ENCODE assay signal across 10 mouse cellular contexts in genomic region chr15:79060887-79061565, GRCm38 (mm10). TPM values are rescaled to one million over a fixed set of nuclear protein-coding genes. Genes with fewer than 3 reads are reported as not detected.
DNase-seq lines count a peak whose midpoint lies in the region; ATAC-seq and TF ChIP-seq lines count a peak whose summit lies in the region.
"Had no signal": no experiment of that assay in that cellular context is flagged by ENCODE, and none has a peak within 500 bp of the region (broad histone marks: within the 10 kb centered on the region; RNA-seq: fewer than 3 reads in every experiment).

No protein-coding gene starts in this region.

- no peak for TF ChIP-seq CTCF in cerebellum, adult 2 months (IDR thresholded peaks at IDR 0.05; ENCODE audit: borderline replicate concordance, insufficient read depth, low read depth, low read length)

- H3K9ac ChIP-seq in forebrain, embryonic 16.5 days (replicated peaks; ENCODE audit: low read depth, low read length), result no peak overlapping the region
- no peak overlapping the region for H3K9ac ChIP-seq in hindbrain, embryonic 15.5 days

- no peak for DNase-seq in forebrain, embryonic 10.5 days (ENCODE audit: extremely low spot score, low spot score)
- peak; percentile 32 to 50 for DNase-seq in lung, adult 18-20 months
- DNase-seq in lung, postnatal 4 days, result no peak
- DNase-seq in cerebellum, adult 2 months, result no peak
- DNase-seq in layer of hippocampus, postnatal 10 days (ENCODE audit: low spot score in 2 of 2), result no peak
- DNase-seq: right cerebral cortex, postnatal 25 days had no signal

- peaks cover 52% of the 10 kb centered on the region for H3K36me3 ChIP-seq in forebrain, embryonic 10.5 days (replicated peaks)
- H3K36me3 ChIP-seq in forebrain, embryonic 16.5 days (ENCODE audit: control insufficient read depth, insufficient read depth), result peaks cover 16% of the 10 kb centered on the region
- H3K36me3 ChIP-seq in hindbrain, embryonic 15.5 days, result peaks cover 42% of the 10 kb centered on the region

- no peak overlapping the region for H3K27ac ChIP-seq in forebrain, embryonic 10.5 days
- no peak overlapping the region for H3K27ac ChIP-seq in forebrain, embryonic 16.5 days (ENCODE audit: low read length)
- no peak overlapping the region for H3K27ac ChIP-seq in hindbrain, embryonic 15.5 days (replicated peaks)
- no peak overlapping the region for H3K27ac ChIP-seq in cerebellum, adult 2 months (ENCODE audit: insufficient read depth, low read length)
- H3K27ac ChIP-seq: kidney, postnatal 0 days had no signal

- peaks cover 29% of the 10 kb centered on the region for H3K4me1 ChIP-seq in forebrain, embryonic 10.5 days
- peaks cover 16% of the 10 kb centered on the region for H3K4me1 ChIP-seq in forebrain, embryonic 16.5 days (replicated peaks; ENCODE audit: control insufficient read depth, insufficient read depth, low read length)
- peaks cover 22% of the 10 kb centered on the region for H3K4me1 ChIP-seq in hindbrain, embryonic 15.5 days (replicated peaks)
- H3K4me1 ChIP-seq in cerebellum, adult 2 months (ENCODE audit: control insufficient read depth, insufficient read depth, low read length), result no peaks in the 10 kb centered on the region

- no peak for TF ChIP-seq POLR2A in cerebellum, adult 2 months (IDR thresholded peaks at IDR 0.05; ENCODE audit: borderline replicate concordance, insufficient read depth, low read length)

- H3K9me3 ChIP-seq in forebrain, embryonic 10.5 days, result no peaks in the 10 kb centered on the region
- no peaks in the 10 kb centered on the region for H3K9me3 ChIP-seq in forebrain, embryonic 16.5 days (ENCODE audit: control insufficient read depth, low read length)
- H3K9me3 ChIP-seq in hindbrain, embryonic 15.5 days, result no peaks in the 10 kb centered on the region

- peak overlapping the region; percentile 82 for H3K4me3 ChIP-seq in forebrain, embryonic 10.5 days
- H3K4me3 ChIP-seq in forebrain, embryonic 16.5 days (replicated peaks; ENCODE audit: low read length), result no peak overlapping the region
- no peak overlapping the region for H3K4me3 ChIP-seq in hindbrain, embryonic 15.5 days
- no peak overlapping the region for H3K4me3 ChIP-seq in cerebellum, adult 2 months (replicated peaks; ENCODE audit: insufficient read depth, low read depth, low read length)

- no peak for ATAC-seq in forebrain, embryonic 16.5 days
- no peak for ATAC-seq in hindbrain, embryonic 15.5 days (ENCODE audit: low FRiP score, low read depth)
- ATAC-seq in megakaryocyte progenitor cell, adult 5-6 weeks (replicated peaks; ENCODE audit: poor library complexity), result peak; percentile 14; the same call in 1 of the 2 replicates

- no peak overlapping the region for H3K4me2 ChIP-seq in forebrain, embryonic 16.5 days (ENCODE audit: low read length)
- H3K4me2 ChIP-seq in hindbrain, embryonic 15.5 days, result peak overlapping the region; percentile 79

- 87% methylated on average over 14 of the region's 14 CpGs for WGBS in forebrain, embryonic 10.5 days
- WGBS in forebrain, embryonic 16.5 days, result 81% methylated on average over 14 of the region's 14 CpGs
- WGBS in hindbrain, embryonic 15.5 days, result 85% methylated on average over 14 of the region's 14 CpGs
- 48% methylated on average over 14 of the region's 14 CpGs for WGBS in cerebellum, adult 2 months

- no peaks in the 10 kb centered on the region for H3K27me3 ChIP-seq in forebrain, embryonic 10.5 days (ENCODE audit: poor library complexity, severe bottlenecking)
- no peaks in the 10 kb centered on the region for H3K27me3 ChIP-seq in forebrain, embryonic 16.5 days (replicated peaks; ENCODE audit: control insufficient read depth, insufficient read depth, low read length)
- no peaks in the 10 kb centered on the region for H3K27me3 ChIP-seq in hindbrain, embryonic 15.5 days
- no peaks in the 10 kb centered on the region for H3K27me3 ChIP-seq in cerebellum, adult 2 months (ENCODE audit: control insufficient read depth, insufficient read depth, low read length)

RNA-seq across cellular contexts. Expression of gene Ankrd54, which starts 1.7 kb away (rescaled TPM):
- polyA plus RNA-seq in forebrain, embryonic 10.5 days (2016; fragmentation: Nextera tagmentation; extraction: Ambion mirVana), result 56.0 and 60.5 TPM in 2 replicates
- polyA plus RNA-seq in forebrain, embryonic 16.5 days (2015; fragmentation: Nextera tagmentation; extraction: Ambion mirVana), result 54.9 and 58.1 TPM in 2 replicates
- 56.0 and 59.7 TPM in 2 replicates for polyA plus RNA-seq in hindbrain, embryonic 15.5 days (2015; fragmentation: Nextera tagmentation; extraction: Ambion mirVana)
- 16.0 and 17.3 TPM in 2 replicates for total RNA-seq in megakaryocyte progenitor cell, adult 5-6 weeks (2015)
- total RNA-seq in megakaryocyte progenitor cell, adult 5-6 weeks (2017), result 11.2 and 18.8 TPM in 2 replicates
- polyA plus RNA-seq in cerebellum, adult 2 months (2012; rRNA removed), result 40.7 and 42.8 TPM in 2 replicates
- total RNA-seq in layer of hippocampus, postnatal 10 days (2021), result 10 to 100 TPM; 19.5 to 22.2 TPM

RNA-seq across cellular contexts. Expression of gene Eif3l, which starts 14.0 kb away (rescaled TPM):
- 283 and 289 TPM in 2 replicates for polyA plus RNA-seq in forebrain, embryonic 10.5 days (2016; fragmentation: Nextera tagmentation; extraction: Ambion mirVana)
- 188 and 205 TPM in 2 replicates for polyA plus RNA-seq in forebrain, embryonic 16.5 days (2015; fragmentation: Nextera tagmentation; extraction: Ambion mirVana)
- polyA plus RNA-seq in hindbrain, embryonic 15.5 days (2015; fragmentation: Nextera tagmentation; extraction: Ambion mirVana), result 167 and 177 TPM in 2 replicates
- total RNA-seq in megakaryocyte progenitor cell, adult 5-6 weeks (2015), result 192 and 203 TPM in 2 replicates
- total RNA-seq in megakaryocyte progenitor cell, adult 5-6 weeks (2017), result 259 and 271 TPM in 2 replicates
- 88.1 and 93.0 TPM in 2 replicates for polyA plus RNA-seq in cerebellum, adult 2 months (2012; rRNA removed)
- 100 to 1,000 TPM in 1 of 2 experiments, 10 to 100 TPM in 1; 94.6 to 102 TPM for total RNA-seq in layer of hippocampus, postnatal 10 days (2021)

RNA-seq across cellular contexts. Expression of gene Galr3, which starts 19.3 kb away (rescaled TPM):
- polyA plus RNA-seq in forebrain, embryonic 10.5 days (2016; fragmentation: Nextera tagmentation; extraction: Ambion mirVana), result not detected in 2 replicates
- polyA plus RNA-seq in forebrain, embryonic 16.5 days (2015; fragmentation: Nextera tagmentation; extraction: Ambion mirVana), result not detected in 2 replicates
- 0.13 and 0.38 TPM in 2 replicates for polyA plus RNA-seq in hindbrain, embryonic 15.5 days (2015; fragmentation: Nextera tagmentation; extraction: Ambion mirVana)
- 0.15 and 0.69 TPM in 2 replicates for total RNA-seq in megakaryocyte progenitor cell, adult 5-6 weeks (2015)
- total RNA-seq in megakaryocyte progenitor cell, adult 5-6 weeks (2017), result 0.29 and 0.91 TPM in 2 replicates
- 0.11 and 0.26 TPM in 2 replicates for polyA plus RNA-seq in cerebellum, adult 2 months (2012; rRNA removed)
- total RNA-seq in layer of hippocampus, postnatal 10 days (2021), result under 1 TPM; 0.33 to 0.48 TPM

RNA-seq across cellular contexts. Expression of gene H1f0, which starts 32.8 kb away (rescaled TPM):
- 427 and 444 TPM in 2 replicates for polyA plus RNA-seq in forebrain, embryonic 10.5 days (2016; fragmentation: Nextera tagmentation; extraction: Ambion mirVana)
- 403 and 441 TPM in 2 replicates for polyA plus RNA-seq in forebrain, embryonic 16.5 days (2015; fragmentation: Nextera tagmentation; extraction: Ambion mirVana)
- 214 and 226 TPM in 2 replicates for polyA plus RNA-seq in hindbrain, embryonic 15.5 days (2015; fragmentation: Nextera tagmentation; extraction: Ambion mirVana)
- total RNA-seq in megakaryocyte progenitor cell, adult 5-6 weeks (2015), result 11.1 and 14.5 TPM in 2 replicates
- 24.3 and 29.0 TPM in 2 replicates for total RNA-seq in megakaryocyte progenitor cell, adult 5-6 weeks (2017)
- polyA plus RNA-seq in cerebellum, adult 2 months (2012; rRNA removed), result 197 and 242 TPM in 2 replicates
- total RNA-seq in layer of hippocampus, postnatal 10 days (2021), result 10 to 100 TPM; 80.6 to 80.7 TPM

RNA-seq across cellular contexts. Expression of gene Micall1, which starts 47.7 kb away (rescaled TPM):
- 5.1 and 5.5 TPM in 2 replicates for polyA plus RNA-seq in forebrain, embryonic 10.5 days (2016; fragmentation: Nextera tagmentation; extraction: Ambion mirVana)
- 8.2 and 10.0 TPM in 2 replicates for polyA plus RNA-seq in forebrain, embryonic 16.5 days (2015; fragmentation: Nextera tagmentation; extraction: Ambion mirVana)
- 12.4 and 15.0 TPM in 2 replicates for polyA plus RNA-seq in hindbrain, embryonic 15.5 days (2015; fragmentation: Nextera tagmentation; extraction: Ambion mirVana)
- 4.8 and 5.6 TPM in 2 replicates for total RNA-seq in megakaryocyte progenitor cell, adult 5-6 weeks (2015)
- total RNA-seq in megakaryocyte progenitor cell, adult 5-6 weeks (2017), result 3.6 and 5.5 TPM in 2 replicates
- polyA plus RNA-seq in cerebellum, adult 2 months (2012; rRNA removed), result 35.9 and 37.0 TPM in 2 replicates
- 10 to 100 TPM; 30.4 to 33.0 TPM for total RNA-seq in layer of hippocampus, postnatal 10 days (2021)

Comparison
In these comparisons a context has a peak if more than half of its experiments do, and no peak if none do; other contexts are left out.
1. DNase-seq: peak in lung, adult 18-20 months (2 of 2); none in forebrain, embryonic 10.5 days (single experiment), lung, postnatal 4 days (0 of 2), cerebellum, adult 2 months (0 of 2) and layer of hippocampus, postnatal 10 days (0 of 2).